Mouse (Mus musculus) urinary bladder, adult 18-20 months (tissue): ENCODE measurements around the gene Rgl1.

Experiments
- DNase-seq, 2 experiments: peaks; one replicate each; pipeline ENCODE4 v3.0.0; 2022; ENCODE audit warnings: low spot score in 2 of 2, mixed read lengths in 2 of 2

Rgl1 gene

DNA sequence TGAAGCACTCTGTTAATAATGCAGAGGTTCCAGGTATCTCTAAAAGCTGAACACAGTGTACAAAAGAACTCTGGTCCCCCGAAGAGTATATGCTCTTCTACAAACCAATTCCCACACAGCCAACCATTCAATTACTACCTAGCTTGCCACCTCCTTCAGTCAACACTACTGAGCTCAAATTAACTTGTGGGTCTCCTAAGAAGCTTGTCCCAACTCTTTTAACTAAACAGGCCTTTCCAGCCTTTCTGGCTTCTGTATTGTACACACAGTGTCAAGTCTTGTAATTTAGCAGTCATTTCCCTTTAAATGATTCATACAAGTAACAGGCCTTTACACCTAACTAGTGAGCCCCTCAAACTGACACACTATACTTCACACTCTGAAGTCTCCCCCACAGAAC, 48.8 kb downstream of the Rgl1 start:
- DNase-seq: no peak

DNA sequence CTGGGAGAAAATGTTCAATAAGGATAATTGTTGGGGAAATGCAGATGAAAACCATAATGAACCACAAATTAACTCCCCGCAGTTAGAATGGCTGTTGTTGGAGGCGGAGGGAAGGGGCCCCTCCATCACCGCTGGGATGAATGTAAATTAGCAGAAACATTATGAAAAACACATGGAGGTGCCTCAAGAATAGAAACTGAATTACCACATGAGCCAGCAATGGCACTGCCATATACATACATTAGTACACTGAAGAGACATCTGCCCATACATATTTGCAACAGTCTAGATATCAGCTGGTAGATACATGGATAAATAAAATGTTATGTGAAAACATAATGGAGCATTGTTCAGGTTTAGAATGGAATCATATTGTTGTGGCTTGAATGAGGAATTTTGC, 51.7 kb downstream of the Rgl1 start:
- no peak for DNase-seq

DNA sequence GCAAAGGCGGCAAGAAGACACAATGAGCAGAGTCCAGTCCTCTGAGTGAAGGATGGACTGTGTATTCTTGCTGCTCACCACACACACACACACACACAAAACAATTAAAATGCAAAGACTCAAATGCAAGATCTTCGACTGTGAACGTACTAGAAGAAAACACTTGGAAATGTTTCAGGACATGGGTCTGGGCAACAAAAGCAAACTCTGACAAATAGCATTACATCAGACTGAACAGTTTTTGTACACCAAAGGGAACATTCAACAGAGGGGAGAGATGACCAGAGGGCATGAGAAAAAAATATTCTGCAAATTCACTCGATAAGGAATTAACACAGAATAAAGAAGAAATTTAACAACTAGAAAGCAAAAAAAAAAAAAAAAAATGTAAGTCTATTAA, 52.2 kb downstream of the Rgl1 start:
- DNase-seq: no peak

- DNase-seq: no peak
These were observed 55.1 kb downstream of the Rgl1 start for GRCm38 (mm10) chr1:152711037-152711436.

- DNase-seq: no peak
These were observed 58.6 kb downstream of the Rgl1 start for GRCm38 (mm10) chr1:152707560-152707959.

DNA sequence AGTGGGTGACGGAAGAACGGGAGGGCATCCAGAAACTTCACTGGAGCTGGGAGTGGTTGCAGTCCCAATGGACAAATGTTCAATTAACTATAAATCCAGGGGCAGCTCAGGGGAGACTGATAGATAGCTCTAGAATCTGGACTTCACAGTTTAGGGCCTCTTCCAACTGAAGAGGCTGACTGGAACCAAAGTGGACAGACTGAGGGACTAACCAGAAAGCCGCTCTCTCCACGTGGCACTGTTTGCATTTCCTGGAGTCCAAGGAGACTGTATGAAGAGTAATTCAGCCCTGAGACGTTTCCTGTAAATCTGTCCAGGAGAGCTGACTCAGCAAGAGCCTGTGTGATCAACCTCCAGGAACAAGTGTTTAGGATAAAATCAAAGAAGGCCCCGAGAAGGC, 62.2 kb downstream of the Rgl1 start:
- DNase-seq: no peak

GRCm38 (mm10) chr1:152702920-152703319, 63.2 kb downstream of the Rgl1 start:
- no peak for DNase-seq

DNA sequence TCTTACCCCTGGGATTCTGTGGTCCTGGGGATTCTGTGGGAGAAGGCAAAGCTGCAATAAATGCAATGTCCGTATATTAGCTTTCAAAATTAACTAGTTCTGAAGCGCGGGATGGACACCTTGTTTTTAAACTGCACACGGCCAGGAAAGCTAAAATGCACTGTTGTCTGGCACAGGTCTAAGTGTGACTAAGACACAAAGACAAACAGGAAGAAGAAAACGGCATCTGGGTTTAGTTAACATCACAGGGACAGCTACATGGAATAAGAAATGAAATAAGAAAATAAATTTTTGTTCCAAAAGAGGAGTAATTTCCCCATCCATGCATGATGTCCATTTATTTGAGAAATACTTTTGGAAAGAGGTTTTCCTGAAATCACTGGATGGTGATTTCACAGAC, 65.1 kb downstream of the Rgl1 start:
- DNase-seq: no peak

DNA sequence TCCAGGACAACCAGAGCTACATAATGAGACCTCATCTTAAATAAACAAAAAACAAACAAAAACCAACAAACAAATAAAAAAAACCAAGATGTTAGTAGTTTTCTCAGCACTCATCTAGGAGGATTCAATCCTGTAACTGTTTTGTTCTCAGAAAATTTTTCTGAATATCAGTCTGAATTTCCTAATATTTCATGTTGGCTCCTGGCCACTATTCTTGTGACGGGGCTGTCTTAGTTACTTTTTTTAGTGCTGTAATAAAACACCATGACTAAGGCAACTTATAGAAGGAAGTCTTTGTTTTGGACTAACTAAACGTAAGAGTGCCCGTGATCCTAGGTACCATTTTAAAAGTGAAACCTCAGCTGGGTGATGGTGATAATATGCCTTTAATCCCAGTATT, 68.8 kb downstream of the Rgl1 start:
- DNase-seq: no peak

- DNase-seq: no peak
These were observed 70.7 kb downstream of the Rgl1 start for GRCm38 (mm10) chr1:152695491-152695890.

DNA sequence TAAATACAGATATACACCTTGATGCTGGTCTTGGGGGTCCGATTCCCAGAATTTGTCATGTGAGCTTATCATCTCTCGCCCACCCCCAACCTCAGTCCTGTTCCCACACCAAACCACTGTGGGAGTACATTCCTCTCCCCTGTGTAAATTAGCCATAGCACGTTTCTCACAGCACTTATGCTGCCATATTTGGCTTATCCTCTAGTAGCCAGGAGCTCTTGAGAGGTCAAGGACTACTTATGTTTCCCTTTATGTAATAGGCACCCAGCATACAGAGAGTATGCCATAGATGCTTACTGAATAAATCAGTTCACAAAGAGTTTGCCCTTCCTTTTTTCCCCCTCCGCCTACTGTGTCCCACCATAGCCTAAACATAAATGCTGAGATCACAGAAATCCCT, 76.2 kb downstream of the Rgl1 start:
- no peak for DNase-seq

DNA sequence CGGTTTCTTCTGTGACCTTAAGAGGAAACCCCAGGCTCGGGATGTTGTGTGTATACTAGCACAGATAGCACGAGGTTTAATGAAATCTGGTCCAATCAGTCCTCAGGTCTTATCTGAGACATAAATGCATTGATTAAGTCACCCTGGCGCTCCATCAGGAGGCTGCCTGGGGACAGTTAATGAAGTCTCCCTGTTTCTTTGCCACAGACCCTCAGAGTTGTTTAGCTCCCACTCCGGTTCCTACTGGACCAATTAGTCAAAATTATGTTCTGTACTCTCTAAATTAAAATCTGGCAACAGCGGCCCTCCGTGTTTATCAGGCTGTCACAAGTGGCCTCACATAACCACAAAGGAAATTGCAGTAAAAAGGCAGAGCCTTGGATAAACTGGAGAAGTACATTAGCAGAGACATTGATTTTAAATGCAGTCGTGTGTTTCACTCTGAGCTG, 78.4 kb downstream of the Rgl1 start:
- no peak for DNase-seq

- DNase-seq: no peak
These were observed 78.9 kb downstream of the Rgl1 start for GRCm38 (mm10) chr1:152687099-152687730.

GRCm38 (mm10) chr1:152685531-152685930, 80.6 kb downstream of the Rgl1 start:
- DNase-seq: no peak

GRCm38 (mm10) chr1:152682368-152683194, 83.6 kb downstream of the Rgl1 start:
- no peak for DNase-seq

- no peak for DNase-seq
These were observed 84.3 kb downstream of the Rgl1 start for GRCm38 (mm10) chr1:152681676-152682367.

DNA sequence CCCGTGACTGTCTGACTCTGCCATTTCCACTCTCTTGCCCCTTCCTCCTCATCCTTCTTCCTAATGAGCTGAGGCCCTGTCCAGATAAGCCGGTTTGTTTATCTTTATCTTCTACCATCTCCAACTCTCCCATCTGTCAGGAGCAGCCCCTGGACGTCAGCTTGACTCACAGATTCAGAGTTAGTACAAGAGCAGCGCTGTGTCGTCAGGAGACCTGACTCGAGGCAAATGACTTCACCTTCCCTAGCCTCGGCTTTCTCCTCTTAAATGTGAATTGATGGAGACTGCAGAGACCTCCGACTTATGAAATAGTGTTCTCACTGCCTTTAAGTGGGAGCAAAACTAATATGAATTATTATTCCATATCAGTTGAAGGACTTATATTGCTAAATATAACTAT, 85.0 kb downstream of the Rgl1 start:
- DNase-seq: no peak

GRCm38 (mm10) chr1:152678451-152678850, 87.7 kb downstream of the Rgl1 start:
- no peak for DNase-seq

DNA sequence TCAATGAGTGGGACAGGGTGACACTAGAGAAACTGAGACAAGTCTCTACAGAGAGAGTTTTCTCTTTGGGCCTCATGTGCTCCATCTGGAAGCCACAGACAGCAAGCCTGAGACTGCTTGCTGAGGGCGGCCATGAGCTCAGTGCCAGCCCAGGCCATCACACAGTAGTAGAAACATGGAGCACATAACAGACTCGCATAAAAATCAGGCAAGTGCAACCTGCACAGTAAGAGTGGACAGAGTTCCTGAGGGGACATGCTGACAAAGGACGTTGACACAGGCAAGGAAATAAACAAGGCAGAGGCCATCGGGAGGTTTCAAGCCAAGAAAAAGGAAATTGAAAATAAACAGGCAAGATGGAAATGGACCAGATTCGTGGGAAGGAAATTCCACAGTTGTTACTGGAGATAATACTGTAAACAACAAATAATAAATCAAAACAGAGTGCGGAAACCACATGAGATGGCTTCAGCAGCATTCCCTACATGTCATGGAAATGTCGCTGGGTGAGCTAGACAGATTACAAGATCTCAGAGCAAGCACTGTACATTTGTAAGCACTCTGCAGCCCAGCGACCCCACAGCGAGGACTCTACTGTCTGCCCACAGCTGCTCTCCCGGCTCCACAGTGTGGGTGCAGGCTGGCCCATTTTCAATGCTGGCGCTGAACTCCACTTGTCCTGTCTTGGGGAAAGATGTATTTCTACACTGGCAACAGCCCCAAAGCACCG, 88.5 kb downstream of the Rgl1 start:
- no peak for DNase-seq

DNA sequence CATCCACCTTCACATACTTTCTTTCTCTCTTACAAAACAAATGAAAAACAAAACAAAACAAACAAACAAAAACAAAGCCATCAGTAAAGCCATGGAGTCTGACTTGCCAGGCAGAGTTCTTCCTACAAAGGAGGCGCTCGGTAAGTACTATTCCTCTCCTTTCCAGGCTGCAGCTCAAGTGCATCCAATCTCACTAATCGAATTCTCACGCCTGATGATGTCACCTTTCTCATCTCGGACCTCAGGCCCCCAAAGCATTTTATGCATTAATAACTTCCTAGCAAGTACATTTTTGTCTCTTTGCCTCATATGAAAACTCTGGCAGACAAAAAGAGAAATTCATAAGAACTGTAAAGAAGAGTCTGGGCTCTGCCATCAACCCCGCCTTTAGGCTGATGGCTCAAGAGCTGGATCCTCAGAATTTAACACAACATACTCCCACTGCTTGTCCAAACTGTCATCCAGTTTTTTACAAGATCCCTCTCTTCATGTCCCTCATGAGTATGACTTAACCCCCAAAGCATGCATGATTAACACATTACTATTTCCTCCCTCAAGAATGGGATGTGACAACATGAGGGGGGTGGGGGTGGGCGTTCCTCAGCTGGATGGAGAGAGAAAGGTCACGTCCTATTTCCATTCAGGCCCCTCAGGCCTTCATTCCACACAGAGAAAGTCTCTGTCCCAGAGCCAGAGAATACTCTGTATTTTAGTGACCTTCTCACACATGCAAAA, 96.5 kb downstream of the Rgl1 start:
- DNase-seq: no peak

GRCm38 (mm10) chr1:152660436-152660835, 105.7 kb downstream of the Rgl1 start:
- no peak for DNase-seq
